Mouse (Mus musculus): ENCODE measurements around the gene Tigd3.
"Not testable (repeated sequence)": the region's sequence is repeated elsewhere in the genome, so short reads cannot be mapped to it uniquely, and the experiment has no call there.

Tigd3 gene

GRCm38 (mm10) chr19:5921715-5922114, 27.8 kb upstream of the Tigd3 start:
- DNase-seq, result no peak

DNA sequence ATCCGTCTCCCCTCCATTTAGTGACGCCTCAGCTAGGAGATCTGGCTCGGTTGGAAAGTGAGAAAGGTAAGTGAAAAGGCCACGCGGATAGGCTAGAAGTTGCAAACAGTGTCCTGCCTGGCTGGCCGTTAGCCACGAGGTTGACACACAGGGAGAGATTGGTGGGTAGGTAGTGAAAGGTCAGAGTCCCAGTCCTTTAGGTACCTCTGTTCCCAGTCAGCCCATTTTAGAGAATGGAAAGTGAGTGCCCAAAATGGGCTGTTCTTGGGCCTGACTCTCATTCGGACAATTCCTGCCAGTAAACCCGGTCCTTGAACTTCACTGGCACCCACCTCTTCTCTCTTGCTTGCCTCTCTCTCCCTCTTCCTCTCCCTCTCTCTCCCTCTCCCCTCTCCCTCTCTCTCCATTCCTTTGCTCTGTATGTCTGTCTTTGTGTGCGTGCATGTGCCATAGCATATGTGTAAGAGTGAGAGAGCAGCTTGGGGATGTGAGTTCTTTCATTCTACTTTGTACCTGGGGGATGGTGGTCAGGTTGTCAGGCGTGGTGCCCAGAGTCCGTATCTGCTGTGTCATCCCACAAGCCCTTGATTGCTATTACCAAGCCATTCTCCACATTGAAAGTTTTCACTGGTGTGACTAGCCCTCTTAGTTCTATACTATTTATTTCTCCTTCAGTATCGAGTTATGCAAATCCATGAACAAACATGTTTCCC, 19.2 kb upstream of the Tigd3 start, which contains the start of gene Dpf2:
Gene Dpf2 (minus strand): TSS at position 4 of the 713 bp plus-strand sequence.
- no peak for DNase-seq

GRCm38 (mm10) chr19:5912103-5913006, 18.4 kb upstream of the Tigd3 start:
- peak; percentile 99 for DNase-seq

DNA sequence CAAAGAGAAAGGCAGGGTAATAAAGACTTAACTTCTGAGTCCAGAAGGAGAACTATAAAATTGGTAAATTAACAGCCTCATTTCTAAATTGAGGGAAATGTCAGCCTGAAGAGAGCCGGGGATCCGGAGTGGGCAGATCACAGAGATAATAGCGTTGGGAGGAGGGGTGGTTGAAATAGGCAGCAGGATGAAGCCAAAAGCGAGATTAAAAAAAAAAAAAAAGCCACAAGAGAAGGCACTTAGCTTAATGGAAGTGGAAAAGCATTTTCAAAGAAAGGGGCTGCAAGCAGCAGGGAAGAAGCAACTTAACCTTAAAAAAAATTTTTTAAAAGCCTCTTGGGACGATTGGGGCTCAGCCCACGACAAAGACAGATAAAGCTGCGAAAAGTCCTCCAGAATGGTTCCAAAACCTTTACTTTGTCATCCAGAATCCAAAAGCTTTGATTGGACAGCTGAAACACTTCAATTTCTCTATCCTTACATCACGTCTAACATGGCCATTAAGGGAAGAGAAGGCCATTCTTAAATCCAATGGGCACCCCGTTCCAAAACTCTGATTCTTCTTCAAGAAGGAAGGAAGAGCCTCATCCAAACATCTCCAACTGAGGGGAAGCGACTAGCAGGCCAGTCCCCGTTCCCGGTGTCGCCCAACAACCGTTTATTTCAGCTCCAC, 17.6 kb upstream of the Tigd3 start:
- DNase-seq, result no peak

DNA sequence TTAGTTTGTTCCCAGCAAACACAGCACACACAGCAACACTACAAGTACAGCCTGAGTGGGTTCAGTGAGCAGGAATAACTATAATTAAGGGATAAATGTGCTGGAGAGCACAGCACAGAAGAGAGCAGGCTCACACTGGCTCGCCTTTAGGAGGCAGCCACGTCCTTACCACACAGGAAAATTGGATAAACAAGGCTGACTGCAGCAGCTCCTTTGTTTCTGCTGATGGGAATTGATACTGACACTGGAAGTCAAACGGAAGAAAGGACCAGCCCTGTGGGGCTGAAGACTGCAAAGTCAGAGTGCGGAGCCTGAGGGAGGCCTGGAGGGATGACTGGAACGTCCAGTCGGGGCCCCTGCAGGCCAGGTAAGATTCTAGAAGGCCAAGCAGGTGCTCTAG, 16.3 kb upstream of the Tigd3 start:
- no peak for DNase-seq

GRCm38 (mm10) chr19:5907275-5907674, 13.3 kb upstream of the Tigd3 start:
- no peak for DNase-seq

- DNase-seq, result no peak
Observed at GRCm38 (mm10) chr19:5893282-5894001, 507 bp downstream of the Tigd3 start.

DNA sequence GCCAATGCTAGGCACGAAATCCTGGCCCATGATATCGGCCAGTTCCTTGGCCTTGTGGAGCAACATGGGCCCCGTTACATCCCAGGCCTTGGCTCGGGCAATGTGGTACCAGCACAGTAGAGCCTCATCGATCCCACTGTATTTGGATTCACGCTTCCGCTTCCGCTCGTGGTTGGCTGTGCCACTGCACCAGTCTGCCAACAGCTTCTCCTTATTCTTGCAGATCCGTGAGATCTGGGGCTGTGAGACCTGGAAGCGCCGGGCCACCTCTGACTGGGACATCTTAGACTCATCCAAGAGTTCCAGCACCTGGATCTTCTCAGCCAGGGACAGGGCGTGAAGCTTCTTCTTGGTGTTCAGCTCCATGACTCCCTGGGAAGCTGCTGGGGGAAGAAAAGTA, 1.2 kb downstream of the Tigd3 start:
- no peak for DNase-seq

GRCm38 (mm10) chr19:5892262-5892661, 1.7 kb downstream of the Tigd3 start:
- no peak for DNase-seq

- no peak for DNase-seq
Observed at GRCm38 (mm10) chr19:5891521-5892258, 2.3 kb downstream of the Tigd3 start.

DNA sequence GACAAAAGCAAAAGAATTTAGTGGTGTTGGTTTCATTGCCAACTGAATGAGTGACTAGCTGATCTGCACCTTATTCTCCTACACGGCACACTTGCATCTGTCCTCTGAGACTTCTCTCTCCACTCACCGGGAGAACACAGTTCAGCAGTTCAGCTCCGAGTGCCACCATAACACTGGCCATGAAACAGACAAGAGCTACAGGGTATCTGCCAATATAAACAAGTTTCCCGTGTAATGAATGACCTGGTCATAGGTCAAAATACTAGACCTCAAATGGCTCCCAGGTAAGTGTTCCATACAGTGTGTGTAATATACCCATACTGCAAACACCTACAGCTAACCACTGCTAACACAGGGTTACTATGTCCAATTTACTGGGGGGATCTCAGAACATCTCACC, 4.7 kb downstream of the Tigd3 start:
- DNase-seq, result no peak

DNA sequence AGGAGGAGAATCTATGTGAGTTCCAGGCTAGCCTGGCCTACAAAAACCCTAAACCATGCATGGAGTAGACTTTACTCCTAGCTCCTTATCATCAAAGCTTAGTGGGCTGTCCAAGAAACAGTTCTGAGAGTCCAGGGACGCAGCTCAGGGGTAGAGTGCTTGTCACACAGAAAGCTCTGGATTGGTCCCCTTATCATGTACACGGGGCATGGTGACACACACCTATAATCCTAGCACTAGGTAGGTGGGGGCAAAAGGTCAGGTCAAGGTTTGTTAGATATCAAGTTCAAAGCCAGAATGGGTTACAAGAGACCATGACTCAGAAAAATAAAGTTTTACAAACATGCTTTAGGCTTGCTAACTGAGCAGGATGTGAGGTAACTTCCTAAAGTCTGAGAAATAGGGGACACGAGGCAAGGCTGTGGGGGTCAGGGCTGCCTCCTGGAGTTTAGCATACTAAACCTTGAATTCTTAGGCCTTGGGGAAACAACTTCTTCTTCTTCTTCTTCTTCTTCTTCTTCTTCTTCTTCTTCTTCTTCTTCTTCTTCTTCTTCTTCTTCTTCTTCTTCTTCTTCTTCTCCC, 6.6 kb downstream of the Tigd3 start:
- no peak for DNase-seq

DNA sequence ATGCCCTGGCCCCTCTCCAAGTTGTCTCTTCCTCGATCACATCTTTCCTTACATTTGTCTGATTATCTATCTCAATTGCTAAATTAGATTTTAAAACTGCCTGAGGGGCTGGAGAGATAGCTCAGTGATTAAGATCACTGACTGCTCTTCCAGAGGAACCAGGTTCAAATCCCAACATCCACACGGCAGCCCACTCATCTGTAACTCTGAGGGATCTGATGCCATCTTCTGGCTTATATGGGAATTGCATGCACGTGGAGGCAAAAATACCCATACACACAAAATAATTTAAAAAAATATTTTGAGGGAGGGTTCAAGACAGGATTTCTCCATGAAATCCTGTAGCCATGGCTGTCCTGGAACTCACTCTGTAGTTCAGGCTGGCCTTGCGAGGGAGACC, 8.1 kb downstream of the Tigd3 start:
- no peak for DNase-seq

GRCm38 (mm10) chr19:5883935-5884334, 10.0 kb downstream of the Tigd3 start:
- no peak for DNase-seq

GRCm38 (mm10) chr19:5882079-5882478, 11.9 kb downstream of the Tigd3 start:
- not testable (repeated sequence) for DNase-seq

DNA sequence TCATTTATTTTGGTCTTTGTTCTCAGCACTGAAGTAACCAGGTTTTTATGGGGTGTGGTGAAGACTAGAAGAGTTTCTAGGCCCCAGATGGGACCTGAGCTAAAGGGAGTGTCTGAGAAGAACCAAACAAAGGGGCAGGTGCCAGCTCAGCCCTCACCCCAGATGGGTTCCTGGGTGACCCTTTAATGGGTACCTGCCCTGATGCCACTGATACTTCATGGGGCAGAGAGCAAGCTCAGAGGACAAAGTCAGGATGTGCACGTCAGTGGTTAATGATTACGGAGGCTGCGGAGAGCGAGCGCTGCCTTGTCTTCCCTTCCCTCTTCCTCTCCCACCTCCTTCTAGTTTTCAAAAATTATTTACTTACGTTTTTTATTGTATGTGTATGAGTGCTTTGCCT, 12.8 kb downstream of the Tigd3 start:
- DNase-seq, result no peak

GRCm38 (mm10) chr19:5879735-5880134, 14.2 kb downstream of the Tigd3 start:
- DNase-seq, result no peak

GRCm38 (mm10) chr19:5878916-5879315, 15.0 kb downstream of the Tigd3 start:
- DNase-seq, result no peak

DNA sequence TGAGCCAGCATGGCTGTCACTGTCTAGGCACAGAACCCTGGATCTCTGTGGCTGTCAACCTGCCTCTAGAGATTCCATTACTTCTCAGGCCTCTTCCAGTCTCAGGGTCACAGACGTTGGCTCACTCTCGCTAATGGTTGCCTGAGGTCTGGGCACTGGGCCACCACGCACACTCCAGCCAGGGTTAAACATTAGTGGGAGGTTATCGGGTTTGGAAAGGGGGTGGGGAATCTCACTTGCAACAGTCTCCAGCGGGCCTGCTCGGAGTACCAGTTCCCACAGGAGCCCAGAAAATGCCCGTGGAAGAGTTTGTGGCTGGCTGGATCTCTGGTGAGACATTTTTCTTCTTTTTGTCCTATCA, 15.6 kb downstream of the Tigd3 start:
- no peak for DNase-seq

GRCm38 (mm10) chr19:5877618-5878361, 16.2 kb downstream of the Tigd3 start, which contains the start of gene Slc25a45:
Gene Slc25a45, plus strand, starts transcription at chr19:5877808.
- peak; percentile 67 for DNase-seq

GRCm38 (mm10) chr19:5874969-5875480, 18.9 kb downstream of the Tigd3 start, which contains the start of gene Frmd8:
Gene Frmd8, minus strand, starts transcription at chr19:5875274.
- DNase-seq, result peak; percentile 92
